Mouse (Mus musculus): ENCODE measurements around the gene Apol10b. TPM values are rescaled to one million over a fixed set of nuclear protein-coding genes. Genes with fewer than 3 reads are reported as not detected.

Apol10b gene
- 7.3 TPM for polyA plus RNA-seq (2015; fragmentation: Illumina TruSeq; extraction: RNeasy Lipid Tissue Mini Kit (QIAGEN cat#74804); ENCODE audit: insufficient read depth, low replicate concordance)

GRCm38 (mm10) chr15:77595961-77596360, at the start of gene Apol10b:
TSS of gene Apol10b (minus strand) at chr15:77596125.

GRCm38 (mm10) chr15:77643176-77643575, 47.3 kb upstream of the Apol10b start, which contains the start of gene Apol11b:
TSS of gene Apol11b (minus strand) at chr15:77643286.

GRCm38 (mm10) chr15:77598958-77599357, 3.0 kb upstream of the Apol10b start, which contains the start of gene Gm36245:
TSS of gene Gm36245 (plus strand) at chr15:77599258.

GRCm38 (mm10) chr15:77561792-77562191, 34.1 kb downstream of the Apol10b start, which contains the start of gene 1700025B11Rik:
TSS of gene 1700025B11Rik (minus strand) at chr15:77561892.

Other genes starting within 250 kb of the Apol10b start
- not detected for gene Apol7a, start 197.0 kb downstream of the Apol10b start, polyA plus RNA-seq (2015; fragmentation: Illumina TruSeq; extraction: RNeasy Lipid Tissue Mini Kit (QIAGEN cat#74804); ENCODE audit: insufficient read depth, low replicate concordance)
- 0.23 TPM for gene Apol9a, start 185.0 kb downstream of the Apol10b start, polyA plus RNA-seq (2015; fragmentation: Illumina TruSeq; extraction: RNeasy Lipid Tissue Mini Kit (QIAGEN cat#74804); ENCODE audit: insufficient read depth, low replicate concordance)
- 0.86 TPM for gene Apol7b, start 148.6 kb downstream of the Apol10b start, polyA plus RNA-seq (2015; fragmentation: Illumina TruSeq; extraction: RNeasy Lipid Tissue Mini Kit (QIAGEN cat#74804); ENCODE audit: insufficient read depth, low replicate concordance)
- gene Apol10a, start 119.1 kb downstream of the Apol10b start, polyA plus RNA-seq (2015; fragmentation: Illumina TruSeq; extraction: RNeasy Lipid Tissue Mini Kit (QIAGEN cat#74804); ENCODE audit: insufficient read depth, low replicate concordance): 0.23 TPM
- gene Apol11a, start 87.9 kb downstream of the Apol10b start, polyA plus RNA-seq (2015; fragmentation: Illumina TruSeq; extraction: RNeasy Lipid Tissue Mini Kit (QIAGEN cat#74804); ENCODE audit: insufficient read depth, low replicate concordance): 0.37 TPM
- gene Apol7c, start 62.8 kb downstream of the Apol10b start, polyA plus RNA-seq (2015; fragmentation: Illumina TruSeq; extraction: RNeasy Lipid Tissue Mini Kit (QIAGEN cat#74804); ENCODE audit: insufficient read depth, low replicate concordance): 121 TPM
- gene 1700025B11Rik, start 34.2 kb downstream of the Apol10b start, polyA plus RNA-seq (2015; fragmentation: Illumina TruSeq; extraction: RNeasy Lipid Tissue Mini Kit (QIAGEN cat#74804); ENCODE audit: insufficient read depth, low replicate concordance): not detected
- not detected for gene Gm36245, start 3.1 kb upstream of the Apol10b start, polyA plus RNA-seq (2015; fragmentation: Illumina TruSeq; extraction: RNeasy Lipid Tissue Mini Kit (QIAGEN cat#74804); ENCODE audit: insufficient read depth, low replicate concordance)
- 19.8 TPM for gene Apol11b, start 47.2 kb upstream of the Apol10b start, polyA plus RNA-seq (2015; fragmentation: Illumina TruSeq; extraction: RNeasy Lipid Tissue Mini Kit (QIAGEN cat#74804); ENCODE audit: insufficient read depth, low replicate concordance)
- 42.7 TPM for gene Apol7e, start 102.7 kb upstream of the Apol10b start, polyA plus RNA-seq (2015; fragmentation: Illumina TruSeq; extraction: RNeasy Lipid Tissue Mini Kit (QIAGEN cat#74804); ENCODE audit: insufficient read depth, low replicate concordance)
- 1.7 TPM for gene Apol9b, start 132.9 kb upstream of the Apol10b start, polyA plus RNA-seq (2015; fragmentation: Illumina TruSeq; extraction: RNeasy Lipid Tissue Mini Kit (QIAGEN cat#74804); ENCODE audit: insufficient read depth, low replicate concordance)
- gene Apol8, start 160.9 kb upstream of the Apol10b start, polyA plus RNA-seq (2015; fragmentation: Illumina TruSeq; extraction: RNeasy Lipid Tissue Mini Kit (QIAGEN cat#74804); ENCODE audit: insufficient read depth, low replicate concordance): 4.1 TPM
- gene Myh9, start 246.1 kb upstream of the Apol10b start, polyA plus RNA-seq (2015; fragmentation: Illumina TruSeq; extraction: RNeasy Lipid Tissue Mini Kit (QIAGEN cat#74804); ENCODE audit: insufficient read depth, low replicate concordance): 209 TPM

All from spleen, adult 10 weeks (tissue).